Mouse (Mus musculus) limb, embryonic 14.5 days (tissue): ENCODE measurements around the gene Cryba4. TPM values are rescaled to one million over a fixed set of nuclear protein-coding genes. Genes with fewer than 3 reads are reported as not detected.
A peak's percentile ranks its signal among the peaks of the same experiment; 100 is the strongest.

ENCODE experiments used
- ATAC-seq: fragments of 200-750 bp; cut with Nextera tagmentation; 2 replicates; pipeline ENCODE4 v1.8.0; 2017; ENCODE audit warnings: low read depth, moderate number of reproducible peaks, moderate TSS enrichment; ENCODE audit not compliant: low FRiP score
- DNase-seq: peaks from one replicate; pipeline ENCODE4 v3.0.0-alpha.2; 2015; ENCODE audit warnings: low spot score
- H3K27ac ChIP-seq: fragments of 300-500 bp; sonication (generic); replicated peaks from 2 replicates; pipeline ENCODE4 v1.5.1; 2014; ENCODE audit warnings: low read depth, mild to moderate bottlenecking, low read length, moderate library complexity, mixed read lengths
- H3K27me3 ChIP-seq: fragments of 300-500 bp; sonication (generic); 2 replicates; pipeline ENCODE4 v1.6.1; 2014; ENCODE audit warnings: low read length, mixed read lengths; ENCODE audit not compliant: control insufficient read depth, insufficient read depth
- H3K36me3 ChIP-seq: fragments of 300-500 bp; sonication (generic); 2 replicates; pipeline ENCODE4 v1.6.1; 2014; ENCODE audit warnings: mild to moderate bottlenecking, low read length, moderate library complexity, mixed read lengths; ENCODE audit not compliant: control insufficient read depth, insufficient read depth
- H3K4me1 ChIP-seq: fragments of 300-500 bp; sonication (generic); 2 replicates; pipeline ENCODE4 v1.6.1; 2014; ENCODE audit warnings: antibody characterized with exemption, low read length, mixed read lengths; ENCODE audit not compliant: control insufficient read depth, insufficient read depth
- H3K4me2 ChIP-seq: fragments of 300-500 bp; sonication (generic); replicated peaks from 2 replicates; pipeline ENCODE4 v1.6.1; 2014; ENCODE audit warnings: low read depth, mild to moderate bottlenecking, low read length, moderate library complexity; ENCODE audit not compliant: severe bottlenecking
- H3K4me3 ChIP-seq: fragments of 300-500 bp; sonication (generic); replicated peaks from 2 replicates; pipeline ENCODE4 v1.5.1; 2014; ENCODE audit warnings: low read length
- H3K9ac ChIP-seq: fragments of 300-500 bp; sonication (generic); 2 replicates; pipeline ENCODE4 v1.6.1; 2014; ENCODE audit warnings: mild to moderate bottlenecking, low read depth, low read length, moderate library complexity; ENCODE audit not compliant: severe bottlenecking
- H3K9me3 ChIP-seq: fragments of 300-500 bp; sonication (generic); 2 replicates; pipeline ENCODE4 v1.6.1; 2016; ENCODE audit warnings: low read length; ENCODE audit not compliant: control insufficient read depth
- POLR2A ChIP-seq: fragments of 200-500 bp; IDR thresholded peaks from 2 replicates; pipeline ENCODE4 v1.8.0; 2012; ENCODE audit warnings: inconsistent platforms, mild to moderate bottlenecking, moderate library complexity, borderline replicate concordance; ENCODE audit not compliant: insufficient read depth, insufficient read length; ENCODE audit errors: extremely low read depth
- WGBS: fragments of 180-500 bp; shearing (Covaris S2); extraction: QIAGEN DNeasy Blood & Tissue Kit; methylation state at CpG from one replicate; pipeline ENCODE4 v1.1.7; 2014; 5-methylcytosine and 5-hydroxymethylcytosine counted together
- polyA plus RNA-seq, 2 experiments: library from polyadenylated mRNA; depleted of rRNA in 1 of 2; stranded (reverse) in 1 of 2; unstranded in 1 of 2; fragments of >200 nt; fragmentation: Nextera tagmentation in 1 of 2; extraction: Ambion mirVana in 1 of 2; gene quantifications; 2 replicates each; pipeline versions ENCODE4 v1.2.1 to v1.2.3; 2012 to 2014

The Cryba4 gene
- polyA plus RNA-seq, 2 experiments = 1.2 to 1.8 TPM

- no peak overlapping the region for H3K9ac ChIP-seq
- no peaks in the 10 kb centered on the region for H3K27me3 ChIP-seq
- H3K36me3 ChIP-seq = no peaks in the 10 kb centered on the region; the same call in 1 of the 2 replicates
- no peak for TF ChIP-seq POLR2A
- WGBS = 71% methylated on average over 6 of the region's 6 CpGs
- DNase-seq (no peak), ATAC-seq (no peak)
- H3K4me1 ChIP-seq = peaks cover 8% of the 10 kb centered on the region
- H3K9me3 ChIP-seq = no peaks in the 10 kb centered on the region
- no peak overlapping the region for H3K4me2 ChIP-seq
- no peak overlapping the region for H3K4me3 ChIP-seq
- no peak overlapping the region for H3K27ac ChIP-seq
Measured at GRCm38 (mm10) chr5:112282123-112282779, 29.9 kb upstream of the Cryba4 start.

GRCm38 (mm10) chr5:112281676-112282075 lies 29.4 kb upstream of the Cryba4 start:
- H3K36me3 ChIP-seq = no peaks in the 10 kb centered on the region; the same call in 1 of the 2 replicates
- no peak overlapping the region for H3K4me2 ChIP-seq
- H3K9me3 ChIP-seq = no peaks in the 10 kb centered on the region
- peak overlapping the region; percentile 31; the same call in 1 of the 2 replicates for H3K9ac ChIP-seq
- TF ChIP-seq POLR2A = no peak
- 74% methylated on average over 4 of the region's 4 CpGs for WGBS
- no peaks in the 10 kb centered on the region for H3K27me3 ChIP-seq
- H3K4me3 ChIP-seq = no peak overlapping the region
- H3K27ac ChIP-seq = no peak overlapping the region
- peaks cover 8% of the 10 kb centered on the region for H3K4me1 ChIP-seq
- ATAC-seq (no peak), DNase-seq (no peak)

- H3K9me3 ChIP-seq = no peaks in the 10 kb centered on the region
Measured at GRCm38 (mm10) chr5:112280863-112281660, 28.7 kb upstream of the Cryba4 start.

GRCm38 (mm10) chr5:112280151-112280550 lies 27.8 kb upstream of the Cryba4 start:
- Histone ChIP-seq H3K27me3 (no peaks in the 10 kb centered on the region), H3K4me1 (peaks cover 16% of the 10 kb centered on the region), H3K9ac (no peak overlapping the region), H3K4me2 (no peak overlapping the region), H3K27ac (no peak overlapping the region), H3K4me3 (no peak overlapping the region), H3K9me3 (no peaks in the 10 kb centered on the region), H3K36me3 (no peaks in the 10 kb centered on the region; the same call in 1 of the 2 replicates)
- ATAC-seq (no peak), DNase-seq (no peak)
- TF ChIP-seq POLR2A = no peak
- WGBS = 86% methylated on average over 7 of the region's 7 CpGs

More at GRCm38 (mm10) chr5:112280863-112281660, 28.7 kb upstream of the Cryba4 start:
- Histone ChIP-seq H3K27ac (no peak overlapping the region), H3K4me3 (no peak overlapping the region), H3K27me3 (no peaks in the 10 kb centered on the region), H3K4me1 (peaks cover 8% of the 10 kb centered on the region), H3K4me2 (no peak overlapping the region), H3K9ac (peak overlapping the region; percentile 31; the same call in 1 of the 2 replicates), H3K36me3 (no peaks in the 10 kb centered on the region; the same call in 1 of the 2 replicates)
- DNase-seq = no peak
- TF ChIP-seq POLR2A = no peak
- ATAC-seq = no peak
- 61% methylated on average over 15 of the region's 15 CpGs for WGBS

GRCm38 (mm10) chr5:112279181-112280021 lies 27.1 kb upstream of the Cryba4 start:
- no peak for TF ChIP-seq POLR2A
- Histone ChIP-seq H3K36me3 (no peaks in the 10 kb centered on the region; the same call in 1 of the 2 replicates), H3K27ac (no peak overlapping the region), H3K4me1 (peaks cover 18% of the 10 kb centered on the region), H3K9me3 (no peaks in the 10 kb centered on the region), H3K4me3 (no peak overlapping the region), H3K4me2 (no peak overlapping the region), H3K27me3 (no peaks in the 10 kb centered on the region), H3K9ac (no peak overlapping the region; the same call in 1 of the 2 replicates)
- 85% methylated on average over 17 of the region's 17 CpGs for WGBS
- ATAC-seq (no peak), DNase-seq (no peak)
